Mouse (Mus musculus) embryo, embryonic 11 days (tissue): ENCODE measurements around the gene Gjc2.

Source experiments
- DNase-seq: peaks from one replicate; pipeline ENCODE4 v3.0.0-alpha.2; 2015

The Gjc2 gene

DNA sequence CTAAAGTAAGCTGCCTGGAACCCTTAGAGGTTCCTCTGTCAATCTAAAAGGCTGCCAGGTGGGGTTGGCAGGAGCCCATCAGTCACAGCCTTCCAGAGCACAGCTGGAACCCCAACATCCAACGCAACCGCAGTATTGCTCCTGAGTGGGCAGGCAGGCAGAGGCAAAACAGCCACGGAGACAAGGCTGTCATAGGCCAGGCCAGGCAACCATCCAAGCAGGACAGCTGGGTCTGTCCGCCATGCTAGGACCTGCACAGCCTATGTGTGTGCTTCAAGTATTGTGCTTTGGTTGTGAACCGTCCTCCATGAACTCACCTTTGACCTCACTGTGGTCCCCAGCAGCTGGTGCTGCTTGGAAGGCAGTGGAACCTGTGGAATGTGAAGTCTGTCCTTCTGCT lies 27.1 kb downstream of the Gjc2 start:
- no peak for DNase-seq

DNA sequence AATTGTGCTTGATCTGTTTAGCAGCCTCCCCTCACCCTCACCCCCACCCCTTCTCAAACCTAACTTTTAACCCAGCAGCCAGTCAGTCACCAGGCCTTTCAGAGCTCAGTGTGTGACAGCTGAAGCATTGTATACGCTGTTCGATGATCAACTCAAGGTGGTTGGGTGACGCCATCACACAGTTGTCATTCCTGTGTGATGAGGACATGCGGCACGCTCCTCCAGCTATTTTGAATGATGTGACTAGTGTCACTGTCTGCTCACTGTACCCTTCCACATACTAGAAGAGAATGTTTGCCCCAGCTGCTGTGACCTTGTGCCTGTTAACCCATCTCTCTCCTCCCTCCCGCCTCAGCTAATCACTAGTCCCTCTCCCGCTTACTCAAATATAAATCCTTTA lies 28.8 kb downstream of the Gjc2 start:
- no peak for DNase-seq

DNA sequence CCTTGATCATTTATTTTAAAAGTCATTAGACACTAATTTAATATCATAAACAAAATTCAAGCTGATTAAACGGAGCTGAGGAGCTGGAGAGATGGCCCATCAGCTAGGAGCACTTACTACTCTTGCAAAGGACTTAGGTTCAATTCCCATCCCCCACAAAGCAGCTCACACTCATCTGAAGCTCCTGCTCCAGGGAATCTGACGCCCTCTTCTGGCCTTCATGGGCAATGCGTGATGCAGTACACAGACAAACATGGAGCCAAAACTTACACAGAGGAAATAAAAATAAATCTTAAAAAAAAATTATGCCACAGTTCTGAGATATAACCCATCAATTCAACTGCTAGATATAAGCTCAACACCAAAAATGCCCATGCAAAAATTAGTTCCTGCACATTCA lies 31.3 kb downstream of the Gjc2 start:
- peak; percentile 19 for DNase-seq

DNA sequence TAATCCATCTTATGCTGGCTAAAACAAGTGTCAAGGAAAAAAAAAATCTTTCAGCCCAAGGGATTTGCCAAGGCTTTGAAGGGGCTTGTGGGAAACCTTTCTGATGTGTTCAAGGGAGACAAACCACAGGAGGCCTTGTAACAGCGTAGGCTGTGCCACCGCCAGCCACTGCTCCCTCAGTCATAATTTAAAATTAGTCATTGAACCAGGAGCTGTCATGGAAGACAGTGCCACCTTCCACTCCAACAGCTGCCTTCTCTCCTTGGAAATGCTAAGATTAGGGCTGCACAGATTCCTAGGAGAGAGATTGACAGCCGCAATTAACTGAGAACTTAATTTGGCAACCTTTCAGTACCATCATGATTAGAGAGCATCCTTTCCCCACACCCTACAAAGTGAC lies 33.7 kb downstream of the Gjc2 start:
- no peak for DNase-seq

DNA sequence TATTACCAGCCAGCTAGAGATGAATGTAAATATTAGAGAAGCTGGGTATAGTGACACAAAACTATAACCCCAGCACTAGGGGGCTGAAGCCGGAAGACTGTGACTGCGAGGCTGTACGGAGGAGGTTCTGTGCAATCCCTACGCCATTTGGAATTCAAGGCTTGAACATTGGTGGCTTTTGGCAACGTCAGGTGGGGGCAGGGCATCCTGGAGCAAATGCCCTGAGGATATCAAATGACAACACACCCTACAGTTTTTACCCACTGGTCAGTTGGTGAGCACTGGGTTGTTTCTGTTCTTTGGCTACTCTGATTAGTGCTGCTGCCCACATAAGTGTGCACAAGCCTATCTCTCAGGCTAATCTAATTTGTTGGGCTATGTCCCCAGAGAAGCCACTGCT lies 40.1 kb downstream of the Gjc2 start:
- no peak for DNase-seq

DNA sequence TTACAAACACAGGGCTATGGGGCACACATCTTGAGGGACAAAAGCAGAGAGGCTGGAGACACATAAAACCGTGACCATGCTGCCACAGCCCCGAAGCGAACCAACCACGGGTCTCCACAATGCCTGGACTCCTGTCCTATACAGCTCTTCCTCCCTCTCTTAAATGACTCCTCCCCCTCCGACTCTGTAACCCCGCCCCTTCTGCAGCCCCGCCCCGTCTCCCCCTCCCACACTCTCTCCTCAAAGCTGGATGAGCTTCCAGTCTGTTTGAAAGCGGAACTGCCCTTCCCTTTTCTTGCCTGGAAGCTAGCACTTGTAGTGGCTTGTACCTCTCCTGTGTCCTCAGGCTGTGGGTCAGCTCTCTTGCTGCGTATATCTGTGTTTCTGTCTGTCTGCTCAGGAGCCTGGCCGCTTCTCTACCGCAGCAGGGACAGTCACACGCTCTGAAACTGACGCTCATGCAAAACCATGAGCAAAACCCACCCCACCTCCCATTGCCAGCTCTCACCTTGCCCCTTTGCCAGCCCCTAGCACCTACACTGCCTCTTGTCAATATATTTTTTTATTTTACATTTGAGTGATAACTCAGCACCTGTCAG lies 41.1 kb downstream of the Gjc2 start:
- peak; percentile 62 for DNase-seq

DNA sequence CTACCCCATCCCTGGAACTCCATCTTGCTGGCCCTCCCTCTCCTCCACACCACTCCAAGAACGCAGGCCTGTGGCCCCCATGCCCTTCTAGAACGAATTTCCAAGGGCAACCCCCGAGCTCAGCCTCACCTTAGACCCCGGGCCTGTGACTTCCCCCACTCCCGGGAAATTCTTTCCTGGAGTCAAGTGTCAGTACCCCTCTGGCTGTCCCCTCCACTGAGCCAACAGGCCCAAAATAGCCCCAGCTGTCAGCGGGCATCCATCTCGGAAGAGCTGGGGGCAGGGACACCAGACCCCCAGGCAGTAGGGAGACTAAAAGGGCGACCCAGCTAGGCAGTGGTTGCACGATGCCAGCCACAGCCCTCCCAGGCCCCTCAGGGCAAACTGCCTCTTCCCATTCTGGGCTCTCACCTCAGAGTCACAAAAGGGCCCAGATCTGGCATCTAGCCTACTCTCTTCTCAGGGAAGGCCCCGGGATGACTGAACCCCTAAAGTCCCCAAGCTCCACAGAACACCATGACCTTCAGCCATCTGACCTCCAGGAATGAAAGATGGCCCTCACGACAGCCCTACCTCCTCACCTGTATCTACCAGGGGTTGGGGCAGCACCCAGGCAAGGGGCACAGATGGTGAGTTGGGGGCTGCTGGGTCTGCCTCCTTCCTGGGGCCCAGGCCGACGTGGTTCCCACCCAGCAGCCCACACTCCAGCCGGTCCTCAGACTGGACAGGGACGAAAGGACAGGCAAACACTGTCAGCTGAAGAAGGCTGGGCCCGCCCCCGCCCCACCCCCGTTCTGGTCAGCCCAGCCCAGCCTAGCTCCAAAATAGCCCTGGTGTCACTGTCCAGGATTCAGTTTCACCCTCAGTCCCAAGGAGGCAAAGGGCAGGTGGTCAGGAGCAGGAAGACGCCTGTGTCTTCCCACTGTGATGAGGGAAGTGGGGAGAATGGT lies 44.2 kb downstream of the Gjc2 start:
- DNase-seq, result no peak

DNA sequence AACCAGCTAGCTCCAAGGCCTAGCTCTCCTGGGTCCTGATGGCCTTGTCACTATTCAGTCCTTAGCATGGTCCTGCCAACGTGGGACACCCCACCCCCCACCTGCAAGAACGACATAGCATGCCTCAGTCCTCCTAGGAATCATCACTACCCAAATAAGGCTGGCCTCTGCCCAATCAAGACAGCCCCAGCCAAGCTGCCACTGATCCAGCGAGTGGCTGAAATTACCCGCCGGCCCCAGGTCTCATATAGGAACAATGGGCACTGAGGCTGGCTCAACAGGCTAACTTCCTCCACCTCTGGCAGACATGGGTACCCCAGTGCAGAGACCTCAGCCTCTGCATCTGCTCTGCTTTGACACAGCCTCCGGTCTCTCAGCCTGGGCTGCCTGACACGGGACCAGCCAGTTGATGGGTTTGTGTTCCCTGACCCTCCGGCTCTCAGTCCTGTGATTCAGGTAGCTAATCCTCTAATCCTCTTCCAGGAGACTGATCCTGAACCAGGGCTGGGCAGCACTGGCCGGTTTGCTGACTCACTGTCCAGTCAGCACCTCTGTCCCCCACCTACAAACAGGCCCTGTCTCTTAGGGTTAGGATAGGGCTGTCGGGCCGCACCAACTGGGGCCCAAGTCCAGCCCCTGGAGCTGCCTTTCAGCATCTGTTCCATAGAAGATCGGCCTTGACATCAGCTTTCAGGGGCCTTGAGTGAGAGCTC lies 45.9 kb downstream of the Gjc2 start:
- no peak for DNase-seq

DNA sequence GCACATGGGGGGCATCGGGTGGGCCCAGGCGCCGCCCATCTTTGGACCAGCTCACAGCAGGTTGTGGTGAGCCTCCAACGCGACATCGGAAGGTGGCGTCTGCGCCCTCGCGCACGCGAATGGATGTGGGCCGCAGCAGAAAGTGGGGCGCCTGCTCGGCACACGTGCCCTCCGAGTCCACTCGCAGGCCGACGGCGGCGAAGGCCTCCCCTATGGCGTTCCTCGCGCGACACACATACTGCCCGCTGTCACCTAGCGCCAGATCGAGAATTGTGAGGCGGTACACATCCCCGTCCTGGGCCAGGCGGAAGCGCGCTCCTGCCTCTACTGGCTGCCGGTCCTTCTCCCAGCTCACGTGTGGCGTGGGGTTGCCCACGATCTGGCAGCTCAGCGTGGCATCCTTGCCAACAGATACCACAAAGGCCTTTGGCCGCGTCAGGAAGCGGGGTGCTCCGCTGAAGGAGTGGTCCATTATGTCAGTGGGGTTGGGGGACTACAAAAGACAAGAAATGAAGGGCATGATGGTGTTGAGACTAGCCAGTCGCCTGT lies 47.0 kb downstream of the Gjc2 start, which contains the start of gene Obscn:
Gene Obscn, minus strand, starts transcription at position 499 of the 549 bp plus-strand sequence.
- DNase-seq, result peak; percentile 7

DNA sequence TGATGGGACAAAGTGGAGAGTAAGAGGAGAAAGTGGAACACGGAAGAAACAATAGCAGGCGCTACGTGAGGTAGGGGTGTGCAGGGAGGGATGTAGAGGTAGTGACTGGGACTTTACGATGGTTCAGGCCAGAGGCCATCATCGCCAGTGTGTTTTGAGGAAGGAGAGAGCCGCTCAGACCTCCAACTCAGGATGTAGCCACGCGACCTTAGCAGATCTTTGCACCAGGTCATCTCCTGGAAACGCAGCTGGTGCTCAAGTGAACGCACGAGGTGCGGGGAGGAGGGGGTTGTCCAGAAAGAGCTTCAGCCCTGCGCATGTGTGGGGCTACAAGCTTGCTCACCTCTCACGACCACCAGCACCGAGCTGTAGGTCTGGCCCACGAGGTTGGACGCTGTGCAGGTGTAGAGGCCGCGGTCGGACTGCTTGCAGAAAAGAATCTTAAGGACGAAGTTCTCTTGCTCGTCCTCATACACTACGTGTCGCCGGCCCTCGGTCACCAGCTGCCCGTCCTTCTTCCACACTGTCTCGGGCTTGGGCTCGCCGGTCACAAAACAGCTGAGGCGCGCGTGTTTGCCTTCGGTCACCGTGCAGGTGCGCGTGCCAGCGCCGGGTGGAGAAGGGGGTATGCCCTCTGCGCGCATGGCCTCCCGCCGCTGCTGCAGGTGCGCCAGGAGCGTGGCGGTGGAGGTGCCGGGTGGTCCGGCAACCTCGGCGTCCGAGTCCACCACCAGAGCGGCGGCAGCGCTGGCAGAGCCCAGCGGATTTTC lies 47.8 kb downstream of the Gjc2 start:
- DNase-seq, result peak; percentile 5

DNA sequence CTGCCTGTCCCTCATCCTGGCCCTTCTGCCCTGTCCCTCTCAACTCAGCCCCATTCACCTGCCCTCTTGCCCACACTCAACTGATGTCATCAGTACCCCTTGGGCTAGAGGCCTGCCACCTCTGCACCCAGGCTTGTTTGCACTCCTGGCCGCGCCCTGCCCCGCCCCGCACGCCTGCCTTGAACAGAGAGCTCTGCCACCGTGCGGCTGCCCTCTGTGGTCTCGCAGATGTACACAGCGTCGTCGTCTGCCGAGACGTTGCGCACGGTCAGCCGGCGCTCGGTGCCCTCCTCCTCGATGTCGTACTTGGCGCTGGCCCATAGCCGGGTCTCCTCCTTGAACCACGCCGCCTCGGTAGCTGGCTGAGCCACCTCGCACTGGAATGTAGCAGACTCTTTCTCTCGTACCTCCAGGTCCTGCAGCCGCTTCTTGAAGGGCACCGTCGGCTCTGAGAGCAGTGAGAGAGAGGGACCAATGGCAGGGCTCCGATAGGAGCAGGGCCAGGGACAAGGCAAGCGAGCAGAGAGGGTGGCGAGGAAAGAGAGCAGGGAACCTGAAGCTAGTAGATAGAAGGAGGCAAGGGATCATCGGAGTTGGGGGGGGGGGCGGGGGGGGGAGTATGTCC lies 48.5 kb downstream of the Gjc2 start:
- DNase-seq, result peak; percentile 24

DNA sequence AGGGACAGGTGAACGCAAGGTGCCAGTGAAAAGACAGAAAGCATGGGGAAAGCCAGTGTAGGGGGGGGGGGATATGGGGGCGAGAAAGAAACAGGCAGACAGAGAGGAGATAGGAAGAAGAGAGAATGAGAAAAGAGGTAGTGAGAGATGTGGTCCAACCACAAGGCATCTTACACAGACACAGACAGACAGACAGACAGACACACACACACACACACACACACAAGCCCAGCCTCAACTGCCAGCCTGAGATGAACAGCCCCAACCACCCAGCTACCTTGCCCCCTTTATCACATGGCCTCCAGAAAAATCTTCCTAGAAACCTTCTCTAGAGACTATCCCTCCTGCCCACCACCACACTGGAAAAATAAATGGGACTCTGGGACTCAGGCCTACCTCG lies 50.9 kb downstream of the Gjc2 start:
- no peak for DNase-seq

DNA sequence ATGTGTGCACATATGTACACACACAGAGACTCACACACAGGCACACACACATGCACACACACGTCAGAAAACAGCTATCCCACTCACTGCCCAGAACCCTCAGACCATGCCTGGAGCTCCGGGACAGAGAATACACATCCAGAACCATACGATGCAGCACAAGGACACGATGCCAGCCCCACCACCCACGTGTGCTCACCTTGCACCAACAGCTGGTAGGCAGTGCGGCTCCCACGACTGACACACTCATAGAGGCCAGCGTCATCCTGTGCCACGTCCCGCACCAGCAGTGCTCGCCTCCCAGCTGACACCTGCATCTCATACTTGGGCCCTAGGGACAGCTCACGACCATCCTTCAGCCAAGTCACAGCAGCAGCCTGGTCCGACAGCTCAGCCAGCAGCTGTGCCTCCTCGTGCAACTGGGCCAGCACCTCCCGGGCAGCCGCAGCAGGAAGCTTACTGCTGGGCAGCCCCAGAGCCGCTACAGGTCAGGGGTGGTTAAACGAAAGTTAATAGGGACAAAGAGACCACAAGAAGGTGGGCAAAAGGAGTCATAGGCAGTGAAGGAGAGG lies 51.6 kb downstream of the Gjc2 start:
- DNase-seq, result no peak

DNA sequence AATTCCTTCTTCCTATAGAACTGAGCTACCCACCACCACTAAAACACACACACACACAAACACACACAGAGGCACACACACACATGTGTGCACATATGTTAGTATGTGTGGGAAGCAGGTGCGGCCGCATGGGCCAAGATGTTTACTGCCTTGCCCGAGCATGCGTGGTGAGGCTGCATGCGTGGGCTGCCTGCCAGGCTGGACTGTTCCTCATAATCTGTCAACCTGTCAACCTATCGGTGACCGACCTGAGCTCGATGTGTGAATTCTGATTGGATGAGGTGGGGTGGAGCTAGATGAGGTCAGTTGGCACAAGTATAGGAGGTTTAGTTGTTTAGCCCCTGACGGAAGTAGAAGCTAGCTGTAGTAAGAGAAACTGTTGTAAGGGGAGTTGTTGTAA lies 52.2 kb downstream of the Gjc2 start:
- no peak for DNase-seq
